Mouse (Mus musculus) urinary bladder, postnatal 36 days (tissue): ENCODE results near the gene Chpf2.

Experiments used
- DNase-seq, 2 experiments: peaks; one replicate each; pipeline ENCODE4 v3.0.0; 2022; ENCODE audit warnings: low spot score in 2 of 2, mixed read lengths in 1 of 2

Gene Chpf2

GRCm38 (mm10) chr5:24604656-24605100 lies 18.1 kb downstream of the Chpf2 start:
- peak; percentile 75 to 89 for DNase-seq

GRCm38 (mm10) chr5:24605321-24605979 lies 18.9 kb downstream of the Chpf2 start:
- no peak for DNase-seq

GRCm38 (mm10) chr5:24605980-24606665 lies 19.6 kb downstream of the Chpf2 start:
- DNase-seq: no peak

GRCm38 (mm10) chr5:24609388-24609787 lies 22.8 kb downstream of the Chpf2 start:
- no peak for DNase-seq

- DNase-seq: no peak
These were observed 25.1 kb downstream of the Chpf2 start for GRCm38 (mm10) chr5:24611366-24612301.

- DNase-seq: no peak
These were observed 25.7 kb downstream of the Chpf2 start for GRCm38 (mm10) chr5:24612302-24612649.

GRCm38 (mm10) chr5:24615097-24615496 lies 28.6 kb downstream of the Chpf2 start:
- no peak for DNase-seq

- DNase-seq: no peak
These were observed 32.4 kb downstream of the Chpf2 start for GRCm38 (mm10) chr5:24618921-24619320.

- DNase-seq: no peak
These were observed 33.6 kb downstream of the Chpf2 start for GRCm38 (mm10) chr5:24620116-24620515.

- no peak for DNase-seq
These were observed 34.1 kb downstream of the Chpf2 start for GRCm38 (mm10) chr5:24620626-24621025.

GRCm38 (mm10) chr5:24622386-24623040 lies 36.0 kb downstream of the Chpf2 start:
- no peak for DNase-seq

GRCm38 (mm10) chr5:24623041-24623985 lies 36.8 kb downstream of the Chpf2 start:
- DNase-seq: no peak

GRCm38 (mm10) chr5:24623986-24624821 lies 37.7 kb downstream of the Chpf2 start, which contains the start of gene Smarcd3:
Smarcd3 (minus strand) TSS chr5:24624411.
- DNase-seq: peak in 1 of 2 experiments; percentile 36

GRCm38 (mm10) chr5:24624822-24625120 lies 38.2 kb downstream of the Chpf2 start:
- no peak for DNase-seq

GRCm38 (mm10) chr5:24629712-24630111 lies 43.2 kb downstream of the Chpf2 start:
- DNase-seq: no peak

GRCm38 (mm10) chr5:24635093-24635492 lies 48.6 kb downstream of the Chpf2 start:
- no peak for DNase-seq

- no peak for DNase-seq
These were observed 49.1 kb downstream of the Chpf2 start for GRCm38 (mm10) chr5:24635526-24636141.

- DNase-seq: no peak
These were observed 50.4 kb downstream of the Chpf2 start for GRCm38 (mm10) chr5:24636987-24637386.

GRCm38 (mm10) chr5:24638131-24638530 lies 51.6 kb downstream of the Chpf2 start:
- no peak for DNase-seq
